Mouse (Mus musculus) heart, embryonic 14.5 days (tissue): ENCODE data around the gene Cutc. TPM values are rescaled to one million over a fixed set of nuclear protein-coding genes. Genes with fewer than 3 reads are reported as not detected.

ENCODE experiments used
- ATAC-seq: fragments of 200-750 bp; cut with Nextera tagmentation; 2 replicates; pipeline ENCODE4 v1.8.0; 2017; ENCODE audit warnings: low read depth, moderate TSS enrichment; ENCODE audit not compliant: insufficient number of reproducible peaks, insufficient read depth, low FRiP score
- H3K27ac ChIP-seq, 2 experiments: fragments of 200-500 bp in 1 of 2; fragments of 300-500 bp in 1 of 2; sonication (generic) in 1 of 2; replicated peaks in 1 of 2; 2 replicates each; pipeline ENCODE4 v1.5.1; 2012 to 2014; ENCODE audit warnings: low read depth in 2 of 2, low read length in 2 of 2, control low read depth in 1 of 2, mild to moderate bottlenecking in 1 of 2, mixed read lengths in 1 of 2; ENCODE audit not compliant: control insufficient read depth in 1 of 2, insufficient read depth in 1 of 2
- H3K27me3 ChIP-seq: fragments of 300-500 bp; sonication (generic); 2 replicates; pipeline ENCODE4 v1.6.1; 2014; ENCODE audit warnings: mild to moderate bottlenecking, low read length, control low read depth; ENCODE audit not compliant: control insufficient read depth, insufficient read depth
- H3K36me3 ChIP-seq: fragments of 300-500 bp; sonication (generic); 2 replicates; pipeline ENCODE4 v1.6.1; 2014; ENCODE audit warnings: mild to moderate bottlenecking, control low read depth, low read length, mixed read lengths; ENCODE audit not compliant: control insufficient read depth, insufficient read depth
- H3K4me1 ChIP-seq, 2 experiments: fragments of 200-500 bp in 1 of 2; fragments of 300-500 bp in 1 of 2; sonication (generic) in 1 of 2; 2 replicates each; pipeline ENCODE4 v1.6.1; 2012 to 2014; ENCODE audit warnings: low read length in 2 of 2, control low read depth in 1 of 2, mixed read lengths in 1 of 2; ENCODE audit not compliant: control insufficient read depth in 2 of 2, insufficient read depth in 2 of 2
- H3K4me2 ChIP-seq: fragments of 300-500 bp; sonication (generic); 2 replicates; pipeline ENCODE4 v1.6.1; 2014; ENCODE audit warnings: mild to moderate bottlenecking, low read length
- H3K4me3 ChIP-seq, 2 experiments: fragments of 200-500 bp in 1 of 2; fragments of 300-500 bp in 1 of 2; sonication (generic) in 1 of 2; 2 replicates each; pipeline ENCODE4 v1.5.1; 2012 to 2014; ENCODE audit warnings: low read length in 2 of 2, mild to moderate bottlenecking in 2 of 2, control low read depth in 1 of 2, low read depth in 1 of 2, moderate library complexity in 1 of 2; ENCODE audit not compliant: control insufficient read depth in 1 of 2, insufficient read depth in 1 of 2
- H3K9ac ChIP-seq: fragments of 300-500 bp; sonication (generic); 2 replicates; pipeline ENCODE4 v1.6.1; 2014; ENCODE audit warnings: mild to moderate bottlenecking, low read length
- H3K9me3 ChIP-seq: fragments of 300-500 bp; sonication (generic); 2 replicates; pipeline ENCODE4 v1.6.1; 2016; ENCODE audit warnings: low read length, control low read depth; ENCODE audit not compliant: control insufficient read depth
- WGBS: fragments of 180-500 bp; shearing (Covaris S2); extraction: QIAGEN DNeasy Blood & Tissue Kit; methylation state at CpG from one replicate; pipeline ENCODE4 v1.1.7; 2014; 5-methylcytosine and 5-hydroxymethylcytosine counted together
- polyA plus RNA-seq: library from polyadenylated mRNA; unstranded; fragments of >200 nt; fragmentation: Nextera tagmentation; extraction: Ambion mirVana; gene quantifications from 2 replicates; pipeline ENCODE4 v1.2.1, GENCODE M21; 2014

Cutc gene
- polyA plus RNA-seq = 9.2 and 9.4 TPM in 2 replicates

DNA sequence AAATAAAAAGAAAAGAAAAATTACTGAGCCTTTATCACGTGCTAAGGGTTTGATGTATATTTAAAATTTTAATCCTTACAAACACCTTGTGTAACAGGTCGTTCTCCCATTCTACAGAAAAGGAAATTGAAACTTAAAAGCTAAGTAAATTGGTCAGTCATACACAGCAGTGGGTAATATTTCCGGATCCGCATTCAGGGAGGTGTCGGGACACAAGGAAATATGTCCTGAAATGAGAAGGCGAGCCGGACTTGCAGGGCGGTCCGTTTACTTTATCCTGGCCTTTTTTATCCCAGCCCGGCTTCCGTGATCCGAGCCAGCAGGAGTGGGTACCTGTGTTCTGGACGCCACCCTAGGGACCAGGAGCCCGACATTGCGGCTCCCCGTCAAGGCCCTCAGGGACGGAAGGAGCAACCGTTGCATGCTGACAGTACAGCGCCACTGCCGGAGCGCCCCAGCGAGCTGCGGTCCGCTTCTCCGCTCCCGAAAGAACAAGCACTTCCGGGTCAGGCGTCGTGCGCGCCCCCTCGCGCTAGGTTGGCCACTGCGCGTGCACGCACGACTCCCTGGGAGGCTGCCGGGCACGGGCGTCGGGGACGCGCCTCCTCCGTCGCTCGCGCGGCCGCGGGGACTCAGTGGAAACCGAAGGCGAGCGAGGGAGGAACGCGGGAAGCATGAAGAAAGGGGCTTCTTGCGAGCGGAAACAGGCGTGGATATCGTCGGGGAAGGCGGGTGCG lies at the start of gene Cutc, which contains the start of gene Cox15:
Gene Cutc (plus strand): TSS at position 508 of the 737 bp plus-strand sequence.
Gene Cox15 (minus strand): TSS at position 512 of the 737 bp plus-strand sequence.
- under 1% methylated on average over 62 of the region's 62 CpGs for WGBS
- H3K27ac ChIP-seq = peak within 1 kb of the TSS; percentile 94 to 97
- peaks cover 37% of the 10 kb centered on the region for H3K36me3 ChIP-seq
- no peaks in the 10 kb centered on the region for H3K27me3 ChIP-seq
- H3K4me3 ChIP-seq = peak within 1 kb of the TSS; percentile 73 to 76
- peak within 1 kb of the TSS; percentile 73 for H3K4me2 ChIP-seq
- H3K4me1 ChIP-seq = peaks cover 4 to 8% of the 10 kb centered on the region in 2 experiments; a peak in 2 of 4 replicates
- peak; percentile 84 for ATAC-seq
- peak within 1 kb of the TSS; percentile 89 for H3K9ac ChIP-seq
- no peaks in the 10 kb centered on the region for H3K9me3 ChIP-seq

DNA sequence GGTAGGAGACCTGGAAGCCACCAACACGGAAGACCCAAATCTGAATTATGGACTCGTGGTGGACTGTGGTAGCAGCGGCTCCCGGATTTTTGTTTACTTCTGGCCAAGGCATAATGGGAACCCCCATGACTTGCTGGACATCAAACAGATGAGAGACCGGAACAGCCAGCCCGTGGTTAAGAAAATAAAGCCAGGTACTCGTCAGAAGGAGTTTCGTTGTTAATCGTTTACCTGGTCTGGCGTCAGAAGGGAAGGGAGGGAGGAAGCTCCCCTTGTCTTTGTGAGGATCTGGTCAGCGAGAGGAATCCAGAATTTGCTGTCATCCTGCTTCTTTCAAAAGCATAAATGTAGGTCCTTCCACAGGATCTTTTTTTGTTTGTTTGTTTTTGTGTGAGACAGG lies 48.6 kb upstream of the Cutc start:
- H3K9me3 ChIP-seq = no peaks in the 10 kb centered on the region
- no peak for ATAC-seq
- WGBS = 84% methylated on average over 11 of the region's 11 CpGs

DNA sequence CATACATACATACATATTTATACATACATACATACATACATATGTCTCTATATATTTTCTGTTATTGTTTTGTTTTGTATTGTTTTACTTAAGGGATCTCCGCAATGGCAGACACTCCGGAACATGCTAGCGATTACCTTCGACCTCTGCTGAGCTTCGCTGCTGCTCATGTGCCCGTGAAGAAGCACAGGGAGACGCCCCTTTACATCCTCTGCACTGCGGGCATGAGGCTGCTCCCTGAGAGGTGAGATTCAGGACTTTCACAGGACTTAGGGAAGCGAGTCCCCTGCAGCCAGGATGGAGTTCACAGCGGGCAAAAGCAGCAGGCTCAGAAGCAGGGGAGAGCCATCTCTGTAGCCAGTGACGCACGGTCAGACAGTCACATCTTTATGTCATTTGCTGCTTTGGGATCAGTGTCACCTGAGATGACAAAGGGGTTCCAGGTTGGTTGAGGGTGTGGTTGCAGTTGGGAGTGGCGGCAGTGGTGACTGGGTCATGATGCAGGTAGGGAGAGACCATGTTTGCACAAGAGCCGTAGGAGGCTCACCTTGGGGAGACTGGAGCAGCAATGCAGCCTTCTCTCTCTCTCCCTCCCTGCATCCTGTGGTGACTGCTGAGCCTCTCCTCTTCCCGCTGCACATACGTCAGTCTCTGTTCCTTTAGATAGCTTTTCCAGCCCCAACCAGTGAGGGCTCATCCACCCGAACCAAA lies 47.9 kb upstream of the Cutc start:
- ATAC-seq = no peak
- Histone ChIP-seq H3K4me1 (no peaks in the 10 kb centered on the region), H3K4me3 (no peak overlapping the region), H3K9ac (no peak overlapping the region), H3K4me2 (no peak overlapping the region), H3K9me3 (no peaks in the 10 kb centered on the region), H3K27me3 (peaks cover 4% of the 10 kb centered on the region), H3K27ac (no peak overlapping the region), H3K36me3 (peaks cover 58% of the 10 kb centered on the region)
- 90% methylated on average over 17 of the region's 17 CpGs for WGBS

More for the DNA sequence above, 48.6 kb upstream of the Cutc start:
- Histone ChIP-seq H3K4me3 (no peak overlapping the region), H3K4me2 (no peak overlapping the region), H3K27ac (no peak overlapping the region), H3K9ac (no peak overlapping the region), H3K27me3 (no peaks in the 10 kb centered on the region), H3K4me1 (no peaks in the 10 kb centered on the region), H3K36me3 (peaks cover 57% of the 10 kb centered on the region)

DNA sequence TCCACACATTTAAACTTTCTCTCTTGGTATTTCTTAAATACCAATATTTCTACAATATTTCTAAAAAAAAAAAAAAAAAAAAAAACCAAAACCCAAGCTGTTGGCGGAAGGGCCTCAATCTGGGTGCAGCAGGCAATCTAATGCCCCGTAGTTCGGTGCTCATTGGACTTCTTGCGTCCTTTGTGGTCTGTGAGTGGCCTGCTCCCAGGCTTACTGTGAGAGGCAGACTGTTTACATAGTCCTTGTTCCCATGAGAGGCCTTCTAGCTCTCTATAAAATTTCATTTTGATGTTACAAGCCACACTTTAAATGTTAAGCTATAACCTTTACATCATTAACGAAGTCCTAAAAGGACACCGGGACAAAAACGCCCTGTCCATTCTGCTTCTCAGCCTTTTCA lies 44.6 kb upstream of the Cutc start:
- no peak for ATAC-seq
- no peaks in the 10 kb centered on the region for H3K4me1 ChIP-seq
- no peak overlapping the region for H3K9ac ChIP-seq
- peaks cover 57% of the 10 kb centered on the region for H3K36me3 ChIP-seq
- H3K27me3 ChIP-seq = peaks cover 10% of the 10 kb centered on the region
- H3K4me3 ChIP-seq = no peak overlapping the region
- no peak overlapping the region for H3K27ac ChIP-seq
- WGBS = 90% methylated on average over 7 of the region's 7 CpGs
- no peak overlapping the region for H3K4me2 ChIP-seq
- no peaks in the 10 kb centered on the region for H3K9me3 ChIP-seq

DNA sequence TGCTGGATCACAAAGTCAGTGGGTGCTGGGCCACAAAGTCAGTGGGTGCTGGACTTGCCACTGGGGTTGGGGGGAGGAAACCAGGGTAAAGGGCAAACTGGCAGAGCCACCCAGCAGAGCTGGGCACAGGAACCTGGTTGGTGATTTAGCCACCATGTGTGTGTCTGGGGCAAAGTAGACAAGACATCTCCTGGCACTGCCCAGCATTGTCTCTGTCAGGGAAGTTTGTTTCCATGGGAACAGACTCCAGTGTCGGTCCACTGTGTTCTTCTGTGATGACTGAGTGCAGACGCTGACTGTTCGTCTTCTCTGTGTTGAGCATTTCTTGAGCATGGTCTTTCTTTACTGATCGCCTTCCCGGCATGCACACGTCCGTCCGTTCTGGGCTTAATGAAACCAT lies 43.5 kb upstream of the Cutc start:
- 93% methylated on average over 8 of the region's 8 CpGs for WGBS
- peaks cover 53% of the 10 kb centered on the region for H3K36me3 ChIP-seq
- H3K27me3 ChIP-seq = peaks cover 13% of the 10 kb centered on the region
- H3K27ac ChIP-seq = no peak overlapping the region
- H3K4me3 ChIP-seq = no peak overlapping the region
- H3K9me3 ChIP-seq = no peaks in the 10 kb centered on the region
- ATAC-seq = no peak
- H3K9ac ChIP-seq = no peak overlapping the region
- H3K4me2 ChIP-seq = no peak overlapping the region
- H3K4me1 ChIP-seq = no peaks in the 10 kb centered on the region

DNA sequence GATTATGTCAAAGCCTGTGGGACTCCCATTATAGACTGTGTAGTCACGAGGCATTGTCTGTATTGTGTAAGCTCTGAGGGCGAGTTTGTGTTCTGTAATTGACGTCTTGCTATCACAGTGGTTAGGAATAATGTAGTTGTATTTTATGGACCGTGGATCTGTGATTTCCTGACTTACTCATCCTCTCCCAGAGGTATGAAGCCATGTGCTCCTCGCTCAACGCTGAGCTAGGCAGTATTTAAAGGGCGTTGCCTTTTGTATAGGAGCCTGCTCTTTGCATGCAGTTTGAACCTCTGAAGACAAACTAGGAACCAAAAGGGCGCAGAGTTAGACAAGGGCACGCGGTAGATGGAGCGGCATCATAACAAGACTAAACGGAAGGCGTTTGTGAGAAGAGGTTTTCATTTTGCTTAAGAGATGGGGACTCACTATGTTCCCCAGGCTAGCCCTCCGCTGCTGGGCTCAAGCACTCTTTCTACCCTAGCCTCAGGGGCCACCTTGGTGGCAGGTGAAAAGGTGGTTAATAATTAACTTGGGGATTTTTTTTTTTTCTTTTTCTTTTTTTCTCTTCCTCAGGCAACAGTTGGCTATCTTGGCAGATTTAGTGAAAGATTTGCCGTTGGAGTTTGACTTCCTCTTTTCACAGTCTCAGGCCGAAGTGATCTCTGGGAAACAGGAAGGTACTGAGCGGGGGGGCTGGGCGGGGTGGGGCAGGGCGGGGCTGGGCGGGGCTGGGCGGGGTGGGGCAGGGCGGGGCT lies 41.5 kb upstream of the Cutc start:
- H3K9ac ChIP-seq = no peak overlapping the region
- ATAC-seq = no peak
- peaks cover 23% of the 10 kb centered on the region for H3K27me3 ChIP-seq
- 59% methylated on average over 21 of the region's 22 CpGs for WGBS
- no peak overlapping the region for H3K4me3 ChIP-seq
- H3K27ac ChIP-seq = no peak overlapping the region
- H3K9me3 ChIP-seq = no peaks in the 10 kb centered on the region
- H3K4me1 ChIP-seq = no peaks in the 10 kb centered on the region
- H3K4me2 ChIP-seq = no peak overlapping the region
- H3K36me3 ChIP-seq = peaks cover 33% of the 10 kb centered on the region

DNA sequence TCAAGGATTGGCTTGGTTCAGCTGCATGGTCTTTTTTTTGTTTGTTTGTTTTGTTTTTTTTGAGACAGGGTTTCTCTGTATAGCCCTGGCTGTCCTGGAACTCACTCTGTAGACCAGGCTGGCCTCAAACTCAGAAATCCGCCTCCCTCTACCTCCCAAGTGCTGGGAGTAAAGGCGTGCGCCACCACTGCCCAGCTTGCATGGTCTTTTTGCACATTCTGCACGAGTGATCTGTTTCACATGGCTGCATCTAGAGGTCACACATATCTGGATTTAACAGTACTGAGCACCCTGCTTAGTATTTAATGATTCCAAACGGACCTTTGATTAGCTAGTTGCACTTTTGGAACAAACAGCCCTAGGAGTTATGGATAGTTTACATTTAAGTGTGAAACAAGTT lies 40.8 kb upstream of the Cutc start:
- WGBS = 79% methylated on average over 5 of the region's 5 CpGs
- no peaks in the 10 kb centered on the region for H3K4me1 ChIP-seq
- no peak overlapping the region for H3K27ac ChIP-seq
- peaks cover 32% of the 10 kb centered on the region for H3K36me3 ChIP-seq
- H3K9ac ChIP-seq = no peak overlapping the region
- H3K27me3 ChIP-seq = peaks cover 23% of the 10 kb centered on the region
- no peak for ATAC-seq
- no peak overlapping the region for H3K4me2 ChIP-seq
- no peak overlapping the region for H3K4me3 ChIP-seq
- no peaks in the 10 kb centered on the region for H3K9me3 ChIP-seq
